Mouse (Mus musculus) left cerebral cortex, adult 11 months (tissue): ENCODE measurements around the gene Cadm2.

Source experiments
- DNase-seq: peaks from one replicate; pipeline ENCODE4 v3.0.0; 2022; ENCODE audit warnings: low spot score

The Cadm2 gene

DNA sequence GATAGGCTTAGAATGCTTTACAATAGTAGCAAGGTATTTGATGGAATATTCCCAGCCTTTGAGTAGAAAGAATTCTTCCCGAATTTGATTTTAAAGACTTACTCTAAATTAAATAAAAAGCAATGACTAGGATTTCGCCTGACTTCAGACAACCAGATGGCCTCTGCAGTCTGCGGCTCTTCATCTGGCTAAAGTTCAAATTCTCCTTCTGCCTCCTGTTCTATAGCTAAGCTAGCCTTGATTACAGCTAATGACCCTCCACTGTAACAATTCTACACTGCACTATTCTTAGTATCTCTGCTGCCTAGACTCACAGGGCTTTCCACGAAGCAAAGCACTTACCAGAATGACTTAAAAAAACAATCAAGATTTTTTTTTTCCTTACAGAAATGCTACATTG lies 495.9 kb downstream of the Cadm2 start:
- no peak for DNase-seq

DNA sequence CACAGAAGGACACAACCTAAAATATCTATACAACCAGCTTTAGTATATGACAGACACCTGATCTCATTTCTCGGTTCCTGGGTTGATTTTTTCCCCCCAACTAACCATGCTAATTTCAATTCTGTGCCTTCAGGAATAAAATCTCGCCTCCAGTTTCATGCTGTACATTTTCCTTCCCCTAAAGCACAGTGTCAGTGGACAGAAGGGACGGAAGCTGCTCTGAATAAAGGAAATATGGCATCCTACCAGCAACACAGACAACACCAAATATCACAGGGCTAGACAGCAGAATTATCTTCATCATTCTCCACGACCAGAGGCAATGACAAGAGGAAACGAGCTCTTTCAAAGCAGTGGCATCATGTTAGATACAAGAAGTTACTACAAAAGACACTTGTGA lies 498.2 kb downstream of the Cadm2 start:
- no peak for DNase-seq

DNA sequence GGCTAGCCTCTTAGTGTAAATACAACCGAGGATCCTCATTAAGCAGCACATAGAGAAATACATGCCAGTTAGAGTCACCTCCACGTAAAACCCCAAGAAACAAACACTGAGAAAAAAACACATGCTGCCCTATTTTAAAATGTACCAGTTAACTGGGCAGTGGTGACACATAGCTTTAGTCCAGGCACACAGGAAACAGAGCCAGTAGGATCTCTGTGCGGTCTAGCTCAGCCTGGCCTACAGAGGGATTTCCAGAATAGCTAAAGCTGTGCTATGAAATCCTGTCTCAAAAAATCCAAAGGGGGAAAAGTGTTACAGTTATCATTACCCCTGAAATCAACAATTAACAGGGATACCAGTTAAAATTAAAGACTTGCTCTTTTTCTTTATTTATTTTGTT lies 498.9 kb downstream of the Cadm2 start:
- no peak for DNase-seq

DNA sequence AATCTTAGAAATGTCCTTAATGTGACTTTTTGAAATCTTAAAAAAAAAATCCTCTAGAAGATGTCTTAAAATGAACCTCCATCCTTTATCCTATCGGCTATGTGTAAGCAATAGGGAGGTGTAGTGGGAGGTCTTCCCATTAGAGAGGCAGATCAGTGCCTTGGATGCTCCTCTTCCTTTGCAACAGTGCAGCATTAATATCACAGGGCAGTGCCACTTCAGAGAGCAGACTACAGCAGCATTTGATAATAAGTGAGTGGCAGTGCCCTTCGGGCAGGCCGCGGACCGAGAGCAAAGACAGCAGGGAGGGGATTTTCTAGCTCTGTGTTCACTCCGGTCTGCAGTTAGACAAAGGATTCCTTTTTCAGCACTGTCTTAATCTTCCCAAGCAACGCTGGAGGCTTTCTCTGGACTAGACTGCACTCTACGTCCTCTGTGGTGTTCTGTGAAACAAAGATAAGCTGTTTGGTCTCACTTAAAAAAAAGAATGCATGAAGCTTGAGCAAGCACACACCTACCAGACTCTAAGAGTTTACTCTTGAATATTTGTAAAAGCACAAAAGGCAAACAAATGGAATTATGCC lies 514.1 kb downstream of the Cadm2 start:
- no peak for DNase-seq

DNA sequence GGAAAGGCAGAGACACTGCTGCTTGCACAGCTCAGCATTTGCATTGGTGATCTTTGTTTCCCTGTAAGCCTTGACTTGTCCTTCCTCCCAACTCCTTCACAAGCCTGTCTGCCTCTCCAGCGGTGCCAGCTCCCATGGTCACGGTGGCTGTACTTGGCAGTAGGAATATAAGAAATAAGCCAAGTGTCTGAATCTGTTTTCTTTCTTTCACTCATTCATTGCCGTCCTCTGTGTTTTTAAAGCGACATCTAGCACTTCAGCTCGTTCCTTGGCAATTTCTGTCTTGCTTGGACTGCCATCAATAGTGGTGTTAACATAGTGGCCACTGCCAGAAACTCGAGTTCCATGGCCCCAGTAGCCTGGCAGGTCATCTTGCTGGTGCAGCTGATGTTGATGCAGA lies 524.0 kb downstream of the Cadm2 start:
- peak; percentile 23 for DNase-seq

DNA sequence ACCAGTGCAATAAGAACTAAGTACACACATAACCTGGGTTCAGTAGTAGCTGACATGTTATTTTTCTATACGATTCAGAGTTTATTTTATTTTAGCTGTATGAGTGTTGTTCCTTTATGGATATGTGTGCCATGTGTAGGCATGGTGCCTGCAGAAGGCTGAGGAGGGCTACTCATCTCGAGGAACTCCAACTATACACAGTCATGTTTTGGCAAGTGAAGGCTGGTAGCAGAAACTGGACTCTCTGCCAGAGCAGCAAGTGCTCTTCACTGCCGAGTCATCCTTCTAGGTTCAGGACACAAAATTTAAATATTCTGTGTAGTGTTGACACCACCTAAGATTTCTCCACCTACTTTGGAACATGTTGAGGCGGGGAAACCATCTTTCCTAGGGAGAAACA lies 524.8 kb downstream of the Cadm2 start:
- DNase-seq: no peak

DNA sequence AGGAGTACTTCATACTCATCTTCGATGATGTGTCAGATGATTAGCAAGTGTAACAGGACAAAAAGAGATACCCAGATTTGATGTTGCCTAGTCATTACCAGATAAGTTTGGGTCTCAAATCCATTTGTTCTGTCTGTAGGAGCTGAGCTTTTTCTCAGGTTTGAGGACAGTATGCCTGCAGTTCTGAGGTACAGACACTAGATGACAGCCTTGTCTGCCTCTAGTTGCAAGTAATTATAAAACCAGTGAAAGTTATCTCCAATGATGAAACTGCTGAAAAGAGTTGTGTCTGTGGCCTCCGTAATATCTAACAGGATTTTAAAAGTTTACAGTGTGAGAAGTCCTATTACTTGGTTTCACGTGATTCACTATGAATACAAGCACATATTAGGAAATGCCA lies 531.0 kb downstream of the Cadm2 start:
- peak; percentile 58 for DNase-seq

DNA sequence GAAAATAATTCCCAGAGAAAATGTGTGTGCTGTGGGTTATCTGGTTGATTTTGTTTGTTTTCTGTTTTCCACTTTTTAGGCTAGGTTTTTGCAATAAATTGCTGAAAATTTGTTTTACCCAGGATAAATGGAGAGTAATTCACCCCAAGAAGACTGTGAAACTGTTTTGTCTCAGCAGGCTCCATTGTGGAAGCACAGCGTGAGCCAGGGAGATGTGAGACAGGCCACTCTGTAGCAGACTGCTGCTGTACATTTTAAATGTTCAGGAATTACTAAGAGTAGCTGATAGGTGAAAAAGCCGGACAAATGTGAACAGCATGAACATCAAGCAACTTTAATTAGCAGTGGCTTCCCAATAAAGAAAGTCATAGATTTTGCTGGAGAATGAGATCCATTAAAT lies 541.4 kb downstream of the Cadm2 start:
- no peak for DNase-seq

DNA sequence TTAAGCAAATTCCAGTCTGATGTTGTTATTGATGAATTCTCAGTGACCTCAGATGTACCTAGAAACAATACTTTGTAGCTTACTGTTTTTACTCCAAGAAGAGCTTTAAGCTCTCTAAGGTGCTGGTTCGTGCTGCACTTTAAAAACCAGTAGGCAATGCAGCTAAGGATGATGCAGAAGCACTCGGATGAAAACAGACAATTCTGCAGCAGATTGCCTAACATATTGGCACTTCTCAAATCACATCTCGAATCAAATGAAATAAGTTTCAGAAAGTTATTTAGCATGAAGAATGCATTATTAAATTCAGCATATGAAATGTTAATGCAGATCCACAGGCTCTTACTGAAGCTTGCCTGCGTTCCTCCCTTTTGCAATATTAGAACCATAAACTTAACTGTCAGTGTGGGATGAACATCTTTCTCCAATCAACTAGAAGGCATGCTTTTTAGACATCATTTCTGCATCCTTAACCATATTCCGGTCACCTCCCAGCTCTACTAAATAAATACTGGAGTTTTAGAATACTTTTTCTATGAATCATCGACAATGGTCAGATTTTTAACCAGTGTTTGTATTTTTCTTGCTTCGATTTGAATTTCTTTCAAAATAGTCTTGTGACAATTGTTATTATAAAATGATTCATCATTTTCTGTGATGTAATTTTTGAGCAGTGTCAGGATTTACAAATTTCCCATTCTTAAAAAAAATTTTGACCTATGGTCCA lies 544.4 kb downstream of the Cadm2 start:
- no peak for DNase-seq

DNA sequence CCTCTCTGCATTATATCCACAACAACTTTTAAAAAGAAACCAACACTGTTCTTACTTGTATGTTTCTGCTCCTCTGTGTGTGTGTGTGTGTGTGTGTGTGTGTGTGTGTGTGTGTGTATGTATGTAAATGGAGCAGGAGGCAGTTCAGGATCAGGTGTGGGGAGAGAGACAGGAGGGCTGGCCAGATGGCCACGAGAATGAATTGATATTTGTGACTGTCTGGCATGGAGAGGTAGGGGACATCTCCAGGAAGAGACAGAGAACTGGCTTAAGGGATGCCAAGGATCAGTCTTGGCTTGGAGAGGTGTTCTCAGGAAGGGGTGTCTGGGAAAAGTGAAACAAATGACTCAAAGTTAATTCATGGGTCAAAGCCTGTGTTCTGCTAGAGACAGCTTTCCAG lies 552.2 kb downstream of the Cadm2 start:
- DNase-seq: no peak

DNA sequence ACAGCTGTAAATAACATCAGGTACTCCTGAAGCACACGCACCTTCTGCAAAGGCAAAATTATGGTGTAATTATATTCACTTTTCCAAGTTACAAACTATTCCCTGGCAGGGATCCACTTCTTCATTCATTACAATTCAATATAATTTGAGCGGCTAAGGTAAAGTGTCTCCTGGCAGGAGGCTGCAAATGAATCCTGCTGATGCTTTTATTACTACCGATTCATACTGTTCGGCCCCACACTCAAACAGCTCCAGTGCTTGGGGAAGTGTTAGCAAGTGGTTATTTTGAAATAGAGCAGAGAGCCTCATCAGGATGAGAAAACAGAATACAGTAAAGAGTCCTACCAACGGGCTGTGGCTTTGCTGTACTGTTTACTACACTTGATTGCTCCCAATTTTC lies 589.8 kb downstream of the Cadm2 start:
- no peak for DNase-seq

DNA sequence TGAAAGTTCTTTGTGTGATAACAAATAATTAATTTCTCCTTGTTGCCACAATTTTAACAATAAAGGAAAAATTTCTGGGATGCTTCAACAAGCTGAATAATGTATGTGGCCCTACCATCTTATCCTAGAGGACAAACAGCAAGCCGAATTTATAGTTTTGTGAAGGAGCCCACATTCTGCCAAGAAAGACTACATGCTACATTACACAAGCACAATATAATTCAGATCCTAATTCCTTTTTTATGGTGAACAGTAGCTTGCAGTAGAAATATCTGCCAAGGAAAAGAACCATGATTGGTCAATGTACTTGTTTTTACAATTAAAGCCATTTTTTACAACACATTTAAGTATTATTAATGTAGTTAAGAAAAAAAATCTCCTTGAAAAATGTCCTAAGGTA lies 600.9 kb downstream of the Cadm2 start:
- no peak for DNase-seq

DNA sequence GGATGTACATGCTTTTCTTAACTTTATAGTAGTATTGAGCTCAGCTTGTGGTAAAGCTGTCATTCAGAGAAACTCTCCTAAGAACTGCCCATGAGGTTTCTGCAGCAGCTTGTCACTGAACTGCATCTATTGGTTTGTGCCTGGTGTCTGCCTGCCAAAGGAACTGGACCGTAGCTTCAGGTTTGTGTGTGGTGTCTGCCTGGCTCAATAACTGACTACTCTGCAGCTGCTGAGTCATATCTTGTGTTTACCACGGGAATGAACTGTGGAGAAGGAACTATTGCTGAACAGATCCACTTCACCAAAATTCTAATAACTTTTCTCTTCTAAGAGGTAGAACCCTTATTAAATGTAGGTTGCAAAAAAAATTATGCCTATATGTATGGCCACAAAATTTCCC lies 603.0 kb downstream of the Cadm2 start:
- no peak for DNase-seq

DNA sequence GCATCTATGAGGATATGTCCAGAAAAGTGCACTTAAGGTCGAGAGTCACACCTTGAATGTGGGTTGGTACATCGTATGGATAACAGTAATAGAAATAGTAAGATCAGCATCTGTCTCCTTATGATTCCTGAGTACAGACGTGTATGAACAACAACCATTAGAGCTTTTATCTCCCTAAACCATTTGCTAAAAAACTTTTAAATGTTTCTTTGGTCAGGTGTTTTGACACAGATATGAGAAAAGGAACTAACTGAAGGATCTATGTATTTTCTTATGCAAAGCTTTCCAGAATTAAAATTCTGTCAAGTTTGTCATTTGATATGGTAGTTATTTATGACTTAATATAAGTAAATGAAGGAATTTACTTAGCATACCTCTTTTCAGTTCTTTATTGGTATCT lies 617.5 kb downstream of the Cadm2 start:
- no peak for DNase-seq

DNA sequence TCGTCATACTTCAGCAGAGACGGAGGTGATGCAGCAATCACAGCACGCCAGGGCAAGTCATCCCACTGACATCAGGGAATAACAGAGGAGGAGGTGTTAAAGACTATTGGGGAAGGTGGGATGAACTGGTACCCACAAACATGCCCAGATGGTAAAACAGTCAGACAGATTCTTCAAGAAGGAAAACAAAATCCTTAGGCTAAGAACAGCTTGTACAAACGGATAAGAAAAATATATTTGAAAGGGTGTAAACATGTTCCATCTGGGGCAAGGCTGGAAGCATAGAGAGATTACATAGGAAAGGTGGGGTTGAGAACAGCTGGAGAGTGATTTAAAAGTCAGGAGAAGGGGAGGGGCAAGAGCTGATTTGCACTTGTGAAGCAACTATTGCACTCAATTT lies 619.0 kb downstream of the Cadm2 start:
- DNase-seq: peak; percentile 55

DNA sequence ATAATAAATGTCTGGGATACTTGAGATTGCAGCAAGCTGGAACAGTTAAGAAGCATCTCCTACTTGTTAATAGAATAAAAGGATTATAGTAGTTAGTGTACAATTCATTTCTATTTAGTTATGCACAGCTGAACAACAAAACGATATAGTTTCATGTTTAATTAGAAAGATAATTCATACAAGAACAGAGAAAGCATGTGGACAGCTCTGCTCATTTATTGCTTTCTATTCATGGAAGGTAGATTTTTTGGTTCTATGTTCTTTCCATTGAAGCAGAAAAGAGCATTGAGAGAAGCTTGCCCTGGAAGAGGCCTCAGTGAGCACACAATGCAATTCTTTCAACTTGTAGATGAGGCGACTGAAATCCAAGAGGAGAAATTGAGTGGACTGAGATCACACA lies 623.2 kb downstream of the Cadm2 start:
- DNase-seq: no peak

DNA sequence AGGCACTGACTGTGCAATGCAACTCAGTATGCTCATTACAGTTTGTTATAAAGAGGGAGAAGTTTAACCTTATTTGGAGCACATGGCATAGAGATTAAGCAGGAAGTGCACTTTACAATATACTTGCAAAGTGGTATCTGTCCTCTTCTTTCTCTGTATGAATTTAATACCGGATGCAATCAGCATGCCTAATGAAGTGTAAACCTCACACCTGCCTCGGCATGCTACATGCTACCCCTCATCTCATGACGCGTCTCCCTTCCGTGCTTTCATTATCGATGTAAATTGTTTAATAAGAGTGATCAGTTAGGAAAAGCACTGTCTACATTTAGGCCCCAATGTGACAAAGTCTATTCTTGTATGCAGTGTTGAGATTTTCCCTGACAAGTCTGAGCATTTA lies 633.0 kb downstream of the Cadm2 start:
- DNase-seq: no peak

DNA sequence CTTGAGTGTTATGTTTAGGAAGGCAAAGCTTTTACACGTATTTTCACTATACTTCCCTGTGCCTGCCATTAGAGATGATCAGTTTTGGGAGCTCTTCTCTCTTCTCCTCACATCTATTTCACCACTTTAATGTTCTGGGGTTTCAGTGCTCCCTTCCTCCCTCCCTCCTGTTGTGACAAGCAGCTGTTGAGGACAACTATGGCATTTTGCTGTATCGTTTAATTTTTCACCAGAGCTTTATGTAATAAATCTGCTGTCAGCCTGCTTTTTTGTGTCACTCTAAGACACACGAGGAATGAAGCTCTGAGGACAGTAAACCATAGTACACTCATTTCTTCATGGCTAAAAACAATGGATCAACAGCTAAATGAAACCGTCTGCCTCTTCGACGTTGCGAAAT lies 633.8 kb downstream of the Cadm2 start:
- no peak for DNase-seq

DNA sequence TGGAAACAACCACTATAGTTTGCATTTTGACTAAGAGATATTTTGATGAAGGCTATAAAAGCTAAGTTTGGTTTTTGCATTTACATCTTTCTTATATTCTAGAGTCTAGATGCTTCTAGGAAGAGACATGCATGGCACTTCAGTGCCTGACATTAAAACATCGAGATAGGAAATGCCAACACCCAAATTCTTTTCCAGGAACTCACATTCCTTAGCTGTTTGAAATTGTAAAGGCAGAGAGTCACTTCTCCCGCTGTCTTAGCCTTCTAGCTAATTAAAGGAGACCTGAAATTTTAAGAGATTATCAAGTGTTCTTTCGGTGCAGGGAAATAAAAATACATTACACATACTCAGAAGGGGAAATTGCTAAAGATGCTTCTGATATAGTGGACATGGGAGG lies 649.8 kb downstream of the Cadm2 start:
- no peak for DNase-seq

DNA sequence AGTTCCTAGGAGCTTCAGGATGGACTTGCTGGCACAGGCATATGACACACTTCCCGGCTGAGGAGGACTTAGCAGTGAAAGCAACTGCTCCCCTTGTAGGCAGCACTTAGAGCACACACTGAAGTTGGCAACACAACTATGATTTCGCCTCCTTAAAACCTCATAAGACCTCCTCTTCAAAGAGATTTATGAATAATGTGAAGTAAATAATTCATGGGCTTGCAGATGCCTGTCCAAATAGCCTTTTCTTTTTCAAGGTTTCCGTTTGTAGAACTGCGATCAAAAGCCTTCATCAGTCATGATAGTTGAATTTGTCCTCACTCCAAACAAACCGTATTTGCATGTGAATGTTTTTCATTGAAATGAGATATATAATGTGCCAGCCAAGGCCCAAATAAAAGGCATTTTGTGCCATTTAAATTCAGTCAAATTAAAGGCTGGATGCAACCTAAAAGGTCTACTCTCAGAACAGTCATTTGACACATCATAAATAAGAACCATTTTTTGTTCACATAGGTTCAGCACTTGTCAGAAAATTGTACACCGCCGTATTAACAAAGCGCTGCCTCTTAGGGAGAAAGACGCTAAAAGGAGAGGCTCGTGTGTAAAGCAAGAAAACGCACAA lies 651.1 kb downstream of the Cadm2 start:
- DNase-seq: no peak

DNA sequence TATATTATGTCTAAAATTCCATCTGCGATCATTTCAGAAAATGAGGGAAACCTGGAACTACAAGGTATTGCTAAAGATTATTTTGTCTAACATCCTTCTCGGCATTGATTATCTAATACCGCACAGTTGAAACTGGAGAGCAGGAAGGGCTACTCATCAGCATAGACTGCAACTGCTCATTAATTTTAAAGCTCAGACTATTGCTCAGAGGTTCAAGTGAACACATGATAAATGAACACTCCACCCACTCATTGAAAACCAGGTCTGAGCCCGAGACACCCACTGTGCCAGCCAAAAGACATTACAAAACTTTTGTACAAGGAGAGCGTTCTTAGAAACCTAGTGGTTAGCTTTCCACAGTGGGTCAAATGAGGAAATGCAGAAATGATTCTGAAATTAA lies 652.4 kb downstream of the Cadm2 start:
- no peak for DNase-seq

DNA sequence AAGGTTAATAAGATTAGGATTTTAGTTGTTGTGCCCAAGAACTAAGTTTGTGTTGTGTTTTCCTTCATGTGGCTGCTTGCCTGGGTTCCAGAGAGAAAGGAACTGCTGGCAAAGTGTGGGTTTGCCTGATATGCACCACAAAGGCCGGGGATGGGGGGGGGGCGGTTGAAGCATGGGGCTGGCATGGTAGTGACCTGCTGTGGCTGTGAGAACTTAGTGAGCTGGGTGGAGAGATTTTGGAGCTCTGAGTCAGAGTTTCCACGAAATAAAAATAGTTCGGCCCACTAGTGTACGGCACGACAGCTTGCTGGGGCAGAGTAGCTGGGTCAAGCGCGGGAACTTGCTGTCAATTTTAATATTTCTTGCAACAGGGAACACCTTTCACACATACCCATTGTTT lies 653.0 kb downstream of the Cadm2 start:
- DNase-seq: no peak

DNA sequence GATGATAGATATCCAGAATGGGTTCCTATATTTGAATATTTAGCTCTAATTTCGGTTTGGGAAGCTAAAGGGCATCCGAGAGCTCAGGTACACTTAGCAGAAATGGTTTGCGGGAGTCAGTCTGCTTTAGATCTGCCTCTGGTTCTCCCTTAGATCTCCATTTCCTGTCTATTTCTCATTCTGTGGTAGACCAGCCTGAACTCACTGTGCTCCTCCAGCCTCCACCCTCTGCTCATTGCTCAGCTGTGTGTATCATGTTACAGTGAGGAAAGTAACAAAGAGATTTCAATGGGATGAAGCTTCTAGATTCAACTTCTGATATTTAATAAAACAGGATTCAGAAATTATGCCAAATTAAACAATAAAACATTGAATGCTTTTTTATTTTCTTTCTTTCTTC lies 661.6 kb downstream of the Cadm2 start:
- DNase-seq: no peak

DNA sequence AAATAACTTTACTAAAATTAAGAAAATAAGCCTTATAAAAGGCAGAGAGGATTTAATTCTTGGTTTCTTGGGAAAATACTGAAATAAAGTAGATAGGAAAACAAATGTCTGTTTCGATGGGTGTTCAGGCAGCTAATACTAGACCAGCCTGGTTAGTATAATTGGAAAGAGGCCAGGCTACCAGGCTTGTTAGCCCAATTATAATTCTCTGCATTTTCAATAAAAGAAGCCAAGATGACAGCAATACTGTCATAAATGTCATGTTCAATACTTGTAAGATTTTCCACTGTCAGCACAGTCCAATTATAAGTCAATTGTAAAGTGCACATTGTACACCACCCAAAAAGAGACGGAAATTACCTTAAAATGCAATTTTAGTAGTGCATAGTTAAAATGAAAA lies 664.8 kb downstream of the Cadm2 start:
- DNase-seq: no peak
